Mouse (Mus musculus) kidney, postnatal 0 days (tissue): ENCODE data around the gene Gm20479. TPM values are rescaled to one million over a fixed set of nuclear protein-coding genes. Genes with fewer than 3 reads are reported as not detected.
A peak's percentile ranks its signal among the peaks of the same experiment; 100 is the strongest.

Experiments used
- ATAC-seq: fragments of 200-750 bp; cut with Nextera tagmentation; replicated peaks from 2 replicates; pipeline ENCODE4 v1.8.0; 2017; ENCODE audit warnings: low read depth, moderate number of reproducible peaks, moderate TSS enrichment, moderate library complexity; ENCODE audit not compliant: low FRiP score
- DNase-seq: peaks from one replicate; pipeline ENCODE4 v3.0.0-alpha.2; 2016; ENCODE audit warnings: low spot score
- H3K27ac ChIP-seq: fragments of 300-500 bp; sonication (generic); 2 replicates; pipeline ENCODE4 v1.5.1; 2014; ENCODE audit warnings: mild to moderate bottlenecking
- H3K27me3 ChIP-seq: fragments of 300-500 bp; sonication (generic); 2 replicates; pipeline ENCODE4 v1.6.1; 2014; ENCODE audit warnings: low read length, mixed read lengths; ENCODE audit not compliant: insufficient read depth
- H3K36me3 ChIP-seq: fragments of 300-500 bp; sonication (generic); 2 replicates; pipeline ENCODE4 v1.6.1; 2014; ENCODE audit warnings: low read length, mixed read lengths; ENCODE audit not compliant: insufficient read depth
- H3K4me1 ChIP-seq: fragments of 300-500 bp; sonication (generic); replicated peaks from 2 replicates; pipeline ENCODE4 v1.6.1; 2014; ENCODE audit warnings: antibody characterized with exemption, low read length, mixed read lengths; ENCODE audit not compliant: insufficient read depth
- H3K4me2 ChIP-seq: fragments of 300-500 bp; sonication (generic); 2 replicates; pipeline ENCODE4 v1.6.1; 2014; ENCODE audit warnings: mild to moderate bottlenecking, low read length, moderate library complexity, mixed read lengths
- H3K4me3 ChIP-seq: fragments of 300-500 bp; sonication (generic); replicated peaks from 2 replicates; pipeline ENCODE4 v1.5.1; 2014; ENCODE audit warnings: low read depth, low read length
- H3K9ac ChIP-seq: fragments of 300-500 bp; sonication (generic); 2 replicates; pipeline ENCODE4 v1.6.1; 2014; ENCODE audit warnings: low read depth, low read length
- H3K9me3 ChIP-seq: fragments of 300-500 bp; sonication (generic); replicated peaks from 2 replicates; pipeline ENCODE4 v1.6.1; 2016; ENCODE audit warnings: low read length, inconsistent platforms, mixed read lengths
- CTCF ChIP-seq: IDR thresholded peaks from 2 replicates; pipeline ENCODE4 v1.5.1; 2016; ENCODE audit warnings: antibody characterized with exemption, low read depth, mild to moderate bottlenecking, moderate library complexity
- WGBS: fragments of 180-500 bp; shearing (Covaris S2); extraction: QIAGEN DNeasy Blood & Tissue Kit; methylation state at CpG from one replicate; pipeline ENCODE4 v1.1.7; 2014; 5-methylcytosine and 5-hydroxymethylcytosine counted together
- polyA plus RNA-seq: library from polyadenylated mRNA; unstranded; fragments of >200 nt; fragmentation: Nextera tagmentation; extraction: Ambion mirVana; gene quantifications from 2 replicates; pipeline ENCODE4 v1.2.1, GENCODE M21; 2015

Gm20479 gene
- polyA plus RNA-seq, 1 experiment from 2014 or later, result 0.57 TPM

- DNase-seq (peak; percentile 99), ATAC-seq (peak; percentile 95)
- H3K27me3 ChIP-seq, result peaks cover 24% of the 10 kb centered on the region
- no peaks in the 10 kb centered on the region for H3K9me3 ChIP-seq
- H3K4me1 ChIP-seq, result peaks cover 6% of the 10 kb centered on the region
- H3K9ac ChIP-seq, result 0 out of 2 replicates have a peak overlapping the region, but pooled peaks have one; percentile 54
- H3K27ac ChIP-seq, result no peak overlapping the region
- TF ChIP-seq CTCF, result no peak
- H3K4me3 ChIP-seq, result peak overlapping the region; percentile 43
- WGBS, result under 1% methylated on average over 52 of the region's 52 CpGs
- no peaks in the 10 kb centered on the region for H3K36me3 ChIP-seq
- peak overlapping the region; percentile 75 for H3K4me2 ChIP-seq
Observed at GRCm38 (mm10) chr7:27361283-27361946, 4.2 kb upstream of the Gm20479 start.

GRCm38 (mm10) chr7:27360749-27361148 is 3.5 kb upstream of the Gm20479 start:
- no peak overlapping the region for H3K9ac ChIP-seq
- ATAC-seq (no peak), DNase-seq (no peak)
- no peaks in the 10 kb centered on the region for H3K9me3 ChIP-seq
- no peaks in the 10 kb centered on the region for H3K36me3 ChIP-seq
- peaks cover 17% of the 10 kb centered on the region for H3K27me3 ChIP-seq
- no peak overlapping the region for H3K27ac ChIP-seq
- no peak for TF ChIP-seq CTCF
- WGBS, result 53% methylated on average over 6 of the region's 6 CpGs
- peak overlapping the region; percentile 38 for H3K4me2 ChIP-seq
- H3K4me3 ChIP-seq, result no peak overlapping the region
- peaks cover 8% of the 10 kb centered on the region for H3K4me1 ChIP-seq

GRCm38 (mm10) chr7:27359706-27360358 is 2.6 kb upstream of the Gm20479 start:
- DNase-seq, result no peak
- WGBS, result 89% methylated on average over 9 of the region's 9 CpGs
- no peak for TF ChIP-seq CTCF

GRCm38 (mm10) chr7:27359162-27359561 is 1.9 kb upstream of the Gm20479 start:
- ATAC-seq, result no peak

More at GRCm38 (mm10) chr7:27359706-27360358, 2.6 kb upstream of the Gm20479 start:
- Histone ChIP-seq H3K27ac (no peak overlapping the region), H3K9ac (no peak overlapping the region), H3K4me2 (no peak overlapping the region), H3K36me3 (no peaks in the 10 kb centered on the region), H3K4me1 (peaks cover 8% of the 10 kb centered on the region), H3K4me3 (no peak overlapping the region), H3K27me3 (peaks cover 9% of the 10 kb centered on the region; the same call in 1 of the 2 replicates), H3K9me3 (no peaks in the 10 kb centered on the region)
- ATAC-seq, result no peak

GRCm38 (mm10) chr7:27357595-27357978 is 368 bp upstream of the Gm20479 start:
- WGBS, result 24% methylated on average over 3 of the region's 3 CpGs

More at GRCm38 (mm10) chr7:27359162-27359561, 1.9 kb upstream of the Gm20479 start:
- no peak for TF ChIP-seq CTCF
- Histone ChIP-seq H3K27me3 (peaks cover 2% of the 10 kb centered on the region; the same call in 1 of the 2 replicates), H3K27ac (no peak overlapping the region), H3K9me3 (no peaks in the 10 kb centered on the region), H3K9ac (no peak overlapping the region), H3K4me3 (no peak overlapping the region), H3K4me1 (peaks cover 14% of the 10 kb centered on the region), H3K36me3 (no peaks in the 10 kb centered on the region), H3K4me2 (no peak overlapping the region)
- DNase-seq, result no peak
- 75% methylated on average over 2 of the region's 2 CpGs for WGBS

DNA sequence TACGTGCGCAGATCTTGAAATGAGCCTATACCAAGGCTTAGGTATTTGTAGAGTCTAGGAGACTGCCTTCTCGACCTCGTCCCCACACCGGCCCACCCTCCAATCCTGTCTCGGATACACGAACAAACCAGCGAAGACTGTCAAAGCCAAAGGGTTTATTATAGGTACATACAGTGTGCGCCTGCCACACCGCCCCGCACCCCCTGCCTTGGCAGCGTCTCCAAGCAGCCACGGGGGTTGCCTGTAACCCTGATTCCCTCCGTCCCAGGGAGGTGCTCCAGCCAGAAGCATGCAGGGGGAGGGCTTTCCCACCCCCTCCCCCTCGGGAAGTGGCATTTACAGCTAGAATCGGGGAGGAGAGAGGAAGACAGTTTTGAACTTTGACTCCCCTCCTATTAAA is 971 bp downstream of the Gm20479 start:
- peak overlapping the region; percentile 80 for H3K27ac ChIP-seq

More at GRCm38 (mm10) chr7:27357595-27357978, 368 bp upstream of the Gm20479 start:
- Histone ChIP-seq H3K36me3 (no peaks in the 10 kb centered on the region), H3K4me1 (peaks cover 14% of the 10 kb centered on the region), H3K4me3 (peak overlapping the region; percentile 57), H3K27ac (peak overlapping the region; percentile 80; the same call in 1 of the 2 replicates), H3K9ac (no peak overlapping the region), H3K27me3 (no peaks in the 10 kb centered on the region), H3K4me2 (peak overlapping the region; percentile 82), H3K9me3 (no peaks in the 10 kb centered on the region)
- TF ChIP-seq CTCF, result no peak
- DNase-seq (no peak), ATAC-seq (no peak)

More for the DNA sequence above, 971 bp downstream of the Gm20479 start:
- no peaks in the 10 kb centered on the region for H3K9me3 ChIP-seq
- ATAC-seq (peak; percentile 47), DNase-seq (no peak)
- peaks cover 14% of the 10 kb centered on the region; the same call in 1 of the 2 replicates for H3K4me1 ChIP-seq
- no peaks in the 10 kb centered on the region for H3K27me3 ChIP-seq
- 2% methylated on average over 16 of the region's 16 CpGs for WGBS
- peak overlapping the region; percentile 82 for H3K4me2 ChIP-seq
- TF ChIP-seq CTCF, result no peak
- H3K36me3 ChIP-seq, result 0 out of 2 replicates have a peak, but pooled peaks cover 7% of the 10 kb centered on the region
- H3K4me3 ChIP-seq, result peak overlapping the region; percentile 57
- peak overlapping the region; percentile 54; the same call in 1 of the 2 replicates for H3K9ac ChIP-seq
